Mouse (Mus musculus): Measurements from ENCODE around the gene Galnt15. TPM values are rescaled to one million over a fixed set of nuclear protein-coding genes. Genes with fewer than 3 reads are reported as not detected.

Galnt15 gene
- polyA plus RNA-seq, 1 experiment from 2014 or later, result not detected

DNA sequence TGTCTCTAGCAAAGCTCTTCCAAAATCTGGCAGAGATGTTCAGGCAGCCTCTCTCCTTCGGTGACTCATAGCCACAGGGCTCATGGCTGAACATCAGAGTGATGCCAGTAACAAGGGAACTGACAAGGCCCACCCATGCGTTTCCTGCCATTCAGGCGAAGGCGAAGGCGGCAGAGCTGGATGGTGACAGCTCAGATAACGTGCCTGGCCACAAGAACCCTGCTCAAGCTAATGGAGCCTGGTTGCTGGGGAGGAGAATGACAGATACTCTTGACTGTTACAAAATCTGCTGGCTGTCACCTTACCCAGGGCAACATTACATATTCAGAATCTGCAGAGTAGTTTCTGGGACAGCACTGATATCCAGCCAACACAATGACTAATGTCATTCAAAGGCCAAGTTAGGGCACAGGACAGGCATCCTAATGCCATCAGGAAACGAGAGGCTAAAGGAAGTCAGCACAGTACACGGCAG lies 44.5 kb downstream of the Galnt15 start:
- Histone ChIP-seq H3K4me3 (ENCODE audit: low read depth, low read length) (no peak overlapping the region), H3K9ac (ENCODE audit: low read length) (no peak overlapping the region), H3K36me3 (ENCODE audit: control insufficient read depth, insufficient read depth, low read length) (no peaks in the 10 kb centered on the region), H3K9me3 (ENCODE audit: control insufficient read depth, low read length) (no peaks in the 10 kb centered on the region), H3K27me3 (ENCODE audit: control insufficient read depth, insufficient read depth, low read length) (no peaks in the 10 kb centered on the region), H3K4me2 (ENCODE audit: low read depth, severe bottlenecking) (no peak overlapping the region), H3K4me1 (ENCODE audit: control insufficient read depth, insufficient read depth, low read length) (0 out of 2 replicates have a peak, but pooled peaks cover 2% of the 10 kb centered on the region), H3K27ac (replicated peaks; ENCODE audit: low read depth, low read length) (no peak overlapping the region)
- DNase-seq (ENCODE audit: low spot score) (no peak), ATAC-seq (ENCODE audit: insufficient number of reproducible peaks, low FRiP score, low TSS enrichment, low read depth) (no peak)
- 66% methylated on average over 8 of the region's 8 CpGs for WGBS

DNA sequence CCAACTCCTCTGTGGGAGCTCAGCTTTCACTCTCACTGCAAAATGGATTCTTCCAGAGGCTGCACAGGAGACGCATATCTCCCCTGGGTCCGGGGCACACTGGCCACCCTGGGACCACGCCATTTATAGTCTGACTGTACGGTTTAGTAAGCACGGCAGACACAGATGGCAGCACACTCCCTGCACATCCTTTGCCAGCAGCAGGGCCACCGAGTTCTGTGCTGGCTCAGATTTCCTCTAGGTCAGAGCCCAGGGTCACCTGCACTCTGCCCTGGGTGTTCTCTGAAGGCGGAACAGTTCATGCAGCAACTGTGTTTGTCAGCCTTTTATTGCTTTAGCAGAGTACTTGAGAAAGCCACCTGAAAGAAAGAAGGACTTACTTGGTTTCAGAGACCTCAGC lies 45.1 kb downstream of the Galnt15 start:
- ATAC-seq (ENCODE audit: insufficient number of reproducible peaks, low FRiP score, low TSS enrichment, low read depth), result no peak
- Histone ChIP-seq H3K4me3 (ENCODE audit: low read depth, low read length) (no peak overlapping the region), H3K27ac (replicated peaks; ENCODE audit: low read depth, low read length) (no peak overlapping the region), H3K4me2 (ENCODE audit: low read depth, severe bottlenecking) (no peak overlapping the region), H3K9me3 (ENCODE audit: control insufficient read depth, low read length) (no peaks in the 10 kb centered on the region), H3K27me3 (ENCODE audit: control insufficient read depth, insufficient read depth, low read length) (no peaks in the 10 kb centered on the region), H3K4me1 (ENCODE audit: control insufficient read depth, insufficient read depth, low read length) (0 out of 2 replicates have a peak, but pooled peaks cover 2% of the 10 kb centered on the region), H3K9ac (ENCODE audit: low read length) (peak overlapping the region; percentile 17; the same call in 1 of the 2 replicates), H3K36me3 (ENCODE audit: control insufficient read depth, insufficient read depth, low read length) (no peaks in the 10 kb centered on the region)
- no peak for DNase-seq (ENCODE audit: low spot score)
- WGBS, result 53% methylated on average over 7 of the region's 7 CpGs

DNA sequence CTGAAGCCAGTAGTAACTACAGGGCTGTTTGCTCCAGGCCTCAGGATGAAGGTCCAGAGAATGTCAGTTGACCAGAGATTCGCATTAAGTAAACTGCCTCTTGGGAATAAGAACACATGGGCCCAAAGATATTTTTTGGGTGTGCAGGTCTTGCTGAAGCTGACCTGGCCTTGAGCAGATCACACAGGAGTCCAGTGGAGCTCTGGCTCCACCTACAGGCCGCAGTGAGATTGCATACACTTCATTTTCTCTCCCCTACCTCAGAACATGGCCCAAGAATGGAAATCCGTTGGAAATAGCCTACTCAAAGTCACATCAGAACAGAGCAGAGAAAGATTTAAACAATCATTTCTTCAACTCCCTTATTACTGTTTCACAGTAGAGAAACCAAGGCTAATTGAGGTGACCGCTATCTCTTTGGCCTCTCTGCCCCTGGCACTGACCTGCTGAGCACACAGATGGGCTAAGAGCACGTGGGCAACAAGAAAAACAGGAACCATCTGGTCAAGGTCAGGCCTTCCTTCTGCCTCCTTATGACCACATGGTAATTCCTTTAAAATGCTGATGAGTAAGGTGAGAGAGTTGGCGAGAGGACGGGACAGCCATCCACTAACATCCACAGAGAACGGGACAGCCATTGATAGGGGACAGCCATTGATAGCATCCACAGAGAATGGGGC lies 48.2 kb downstream of the Galnt15 start:
- 46% methylated on average over 8 of the region's 8 CpGs for WGBS
- H3K4me3 ChIP-seq (ENCODE audit: low read depth, low read length), result no peak overlapping the region
- ATAC-seq (ENCODE audit: insufficient number of reproducible peaks, low FRiP score, low TSS enrichment, low read depth), result no peak
- 0 out of 2 replicates have a peak, but pooled peaks cover 2% of the 10 kb centered on the region for H3K4me1 ChIP-seq (ENCODE audit: control insufficient read depth, insufficient read depth, low read length)
- H3K9ac ChIP-seq (ENCODE audit: low read length), result no peak overlapping the region
- no peaks in the 10 kb centered on the region for H3K9me3 ChIP-seq (ENCODE audit: control insufficient read depth, low read length)
- DNase-seq (ENCODE audit: low spot score), result peak; percentile 88
- no peak overlapping the region for H3K27ac ChIP-seq (replicated peaks; ENCODE audit: low read depth, low read length)
- H3K4me2 ChIP-seq (ENCODE audit: low read depth, severe bottlenecking), result no peak overlapping the region
- peaks cover 6% of the 10 kb centered on the region for H3K36me3 ChIP-seq (ENCODE audit: control insufficient read depth, insufficient read depth, low read length)
- H3K27me3 ChIP-seq (ENCODE audit: control insufficient read depth, insufficient read depth, low read length), result no peaks in the 10 kb centered on the region

DNA sequence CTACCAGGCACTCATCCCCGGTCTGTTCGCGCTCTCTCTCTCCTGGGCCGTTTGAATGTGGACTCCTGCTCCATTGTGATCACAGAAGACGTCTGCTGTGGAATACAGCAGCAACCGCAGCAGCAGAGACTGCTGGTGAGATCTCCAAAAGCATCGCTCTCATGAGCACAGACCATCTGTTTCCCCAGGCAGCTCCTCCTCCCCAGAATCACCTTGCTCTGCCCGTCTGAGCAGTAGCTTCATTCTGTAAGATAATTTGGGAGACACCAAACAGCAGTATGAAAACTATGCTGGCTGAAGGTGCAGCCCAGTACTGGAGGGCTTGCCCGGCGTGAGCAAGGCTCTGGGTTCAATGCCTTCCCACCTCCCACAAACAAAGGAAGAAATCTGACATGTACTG lies 52.2 kb downstream of the Galnt15 start:
- H3K27ac ChIP-seq (replicated peaks; ENCODE audit: low read depth, low read length), result no peak overlapping the region

DNA sequence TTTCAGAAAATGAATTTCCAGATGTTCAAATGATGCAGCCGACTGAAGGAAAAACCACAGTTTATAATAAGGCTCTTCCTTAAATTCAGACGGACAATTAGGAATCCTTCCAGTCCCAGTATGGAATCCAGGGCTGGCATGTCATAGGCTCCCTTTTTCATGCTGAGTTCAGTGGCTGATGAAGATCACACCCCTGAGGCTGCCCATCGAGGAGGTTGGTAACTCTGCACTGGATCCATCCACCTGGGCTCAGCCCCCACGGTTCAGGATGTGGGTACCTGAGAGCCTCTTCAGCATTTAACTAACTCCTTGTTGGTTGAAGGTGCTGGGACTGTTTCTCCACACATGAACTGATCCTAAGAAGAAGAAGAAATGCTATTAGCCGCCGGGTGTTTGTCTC lies 54.1 kb downstream of the Galnt15 start:
- Histone ChIP-seq H3K4me1 (ENCODE audit: control insufficient read depth, insufficient read depth, low read length) (no peaks in the 10 kb centered on the region), H3K4me2 (ENCODE audit: low read depth, severe bottlenecking) (no peak overlapping the region), H3K9ac (ENCODE audit: low read length) (no peak overlapping the region), H3K27me3 (ENCODE audit: control insufficient read depth, insufficient read depth, low read length) (no peaks in the 10 kb centered on the region), H3K27ac (replicated peaks; ENCODE audit: low read depth, low read length) (no peak overlapping the region), H3K36me3 (ENCODE audit: control insufficient read depth, insufficient read depth, low read length) (peaks cover 9% of the 10 kb centered on the region), H3K4me3 (ENCODE audit: low read depth, low read length) (no peak overlapping the region), H3K9me3 (ENCODE audit: control insufficient read depth, low read length) (no peaks in the 10 kb centered on the region)
- DNase-seq (ENCODE audit: low spot score) (no peak), ATAC-seq (ENCODE audit: insufficient number of reproducible peaks, low FRiP score, low TSS enrichment, low read depth) (no peak)
- WGBS, result 95% methylated on average over 6 of the region's 6 CpGs

More for the DNA sequence above, 52.2 kb downstream of the Galnt15 start:
- no peak for DNase-seq (ENCODE audit: low spot score)
- ATAC-seq (ENCODE audit: insufficient number of reproducible peaks, low FRiP score, low TSS enrichment, low read depth), result no peak
- no peak overlapping the region for H3K4me2 ChIP-seq (ENCODE audit: low read depth, severe bottlenecking)
- H3K27me3 ChIP-seq (ENCODE audit: control insufficient read depth, insufficient read depth, low read length), result no peaks in the 10 kb centered on the region
- no peak overlapping the region for H3K9ac ChIP-seq (ENCODE audit: low read length)
- peaks cover 9% of the 10 kb centered on the region for H3K36me3 ChIP-seq (ENCODE audit: control insufficient read depth, insufficient read depth, low read length)
- no peak overlapping the region for H3K4me3 ChIP-seq (ENCODE audit: low read depth, low read length)
- no peaks in the 10 kb centered on the region for H3K9me3 ChIP-seq (ENCODE audit: control insufficient read depth, low read length)
- no peaks in the 10 kb centered on the region for H3K4me1 ChIP-seq (ENCODE audit: control insufficient read depth, insufficient read depth, low read length)
- 89% methylated on average over 10 of the region's 10 CpGs for WGBS

DNA sequence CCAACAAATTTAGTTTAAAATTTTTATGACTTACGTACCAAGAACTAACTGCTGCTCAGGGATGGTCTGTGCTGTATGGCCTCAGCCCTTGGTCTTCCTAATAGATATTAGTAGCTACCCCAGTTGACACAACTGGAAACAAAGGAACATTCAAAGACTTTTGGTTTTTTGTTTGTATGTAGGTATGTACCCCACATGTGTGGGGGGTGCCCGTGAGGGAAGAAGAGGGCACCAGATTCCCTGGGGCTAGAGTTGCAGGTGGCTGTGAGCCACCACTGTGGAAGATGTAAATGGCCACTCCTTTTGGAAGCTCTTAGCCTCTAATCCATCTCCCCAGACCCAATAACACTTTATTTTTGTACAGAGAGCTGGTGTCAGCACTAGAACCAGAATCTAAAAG lies 54.7 kb downstream of the Galnt15 start:
- peaks cover 9% of the 10 kb centered on the region for H3K36me3 ChIP-seq (ENCODE audit: control insufficient read depth, insufficient read depth, low read length)
- H3K4me3 ChIP-seq (ENCODE audit: low read depth, low read length), result no peak overlapping the region
- no peaks in the 10 kb centered on the region for H3K27me3 ChIP-seq (ENCODE audit: control insufficient read depth, insufficient read depth, low read length)
- no peaks in the 10 kb centered on the region for H3K9me3 ChIP-seq (ENCODE audit: control insufficient read depth, low read length)
- no peak overlapping the region for H3K27ac ChIP-seq (replicated peaks; ENCODE audit: low read depth, low read length)
- H3K9ac ChIP-seq (ENCODE audit: low read length), result no peak overlapping the region
- H3K4me1 ChIP-seq (ENCODE audit: control insufficient read depth, insufficient read depth, low read length), result no peaks in the 10 kb centered on the region
- no peak overlapping the region for H3K4me2 ChIP-seq (ENCODE audit: low read depth, severe bottlenecking)
- no peak for DNase-seq (ENCODE audit: low spot score)
- no peak for ATAC-seq (ENCODE audit: insufficient number of reproducible peaks, low FRiP score, low TSS enrichment, low read depth)
- WGBS, result 94% methylated on average over 2 of the region's 2 CpGs

DNA sequence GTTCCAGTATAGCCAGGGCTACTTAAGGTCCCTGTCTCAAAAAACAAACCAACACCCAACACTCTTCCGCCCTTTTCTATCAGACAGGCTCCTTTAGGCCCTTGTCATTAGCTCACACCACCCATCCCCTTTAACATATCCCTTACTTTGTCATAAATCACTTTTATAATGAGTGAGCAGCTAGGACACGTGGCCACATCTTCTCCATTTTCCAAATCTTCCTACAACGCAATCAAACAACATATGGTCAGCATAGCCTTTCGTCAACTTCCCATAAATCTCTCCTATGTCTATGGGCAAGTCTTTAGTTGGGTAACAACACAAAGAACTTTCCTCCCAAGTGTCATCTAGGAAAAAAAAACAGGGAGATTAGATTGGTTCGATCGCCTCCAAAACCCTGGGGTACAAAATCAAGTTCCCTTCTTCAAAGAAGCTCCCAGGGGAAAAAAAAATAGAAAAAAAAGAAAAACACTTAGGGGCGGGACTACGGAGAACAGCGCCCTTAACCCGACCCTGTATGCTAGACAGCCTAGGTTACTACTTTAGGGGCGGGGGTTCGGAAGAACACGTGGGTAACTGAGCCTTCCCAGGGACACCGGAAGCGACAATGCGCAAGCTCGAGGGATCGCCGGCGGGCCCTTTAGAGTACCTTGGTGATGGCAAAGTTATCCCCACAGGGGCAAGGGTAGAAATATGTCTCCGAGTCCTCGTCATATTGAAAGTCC lies 56.1 kb downstream of the Galnt15 start, which contains the start of gene Oxnad1:
Oxnad1 (plus strand) TSS at position 614 of the 725 bp plus-strand sequence.
- 3% methylated on average over 22 of the region's 22 CpGs for WGBS

DNA sequence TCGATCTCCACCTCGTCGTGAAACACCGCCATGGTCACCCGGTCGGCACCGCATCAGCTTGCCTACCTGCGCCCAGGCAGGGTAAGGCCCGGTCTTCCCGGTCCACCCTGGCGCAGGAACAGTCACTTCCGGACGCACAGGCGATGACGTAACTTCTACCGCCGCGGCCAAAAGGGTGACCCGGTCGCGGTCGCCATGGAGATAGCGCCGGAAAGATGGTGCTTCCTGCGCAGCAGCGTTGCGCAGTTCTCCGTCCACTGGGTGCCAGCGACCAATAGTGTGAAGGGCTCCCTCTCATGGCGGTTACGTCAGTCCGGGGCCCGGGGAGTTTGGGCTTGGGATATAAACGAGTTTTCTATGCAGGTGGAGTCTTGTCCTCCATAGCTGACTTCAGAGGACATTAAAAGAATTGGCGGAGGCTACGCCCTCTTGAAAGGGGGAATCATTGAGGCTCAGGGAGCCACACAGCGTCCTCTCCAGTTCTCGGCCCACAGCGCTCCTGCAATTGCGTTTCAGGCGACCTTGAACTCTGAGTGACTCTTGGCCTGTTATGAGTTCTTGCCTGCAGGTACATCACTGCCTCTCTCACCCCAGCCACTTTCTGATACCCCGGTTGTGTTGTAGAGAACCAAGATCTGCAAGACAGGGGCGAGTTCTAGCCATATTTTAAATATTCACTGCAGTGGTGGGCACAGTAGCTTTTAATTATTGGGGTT lies 56.9 kb downstream of the Galnt15 start, which contains the start of gene Dph3:
Dph3 (minus strand) TSS at position 244 of the 716 bp plus-strand sequence.
- no peaks in the 10 kb centered on the region; the same call in 1 of the 2 replicates for H3K4me1 ChIP-seq (ENCODE audit: control insufficient read depth, insufficient read depth, low read length)
- H3K27ac ChIP-seq (replicated peaks; ENCODE audit: low read depth, low read length), result no peak within 1 kb of the TSS; the same call in 1 of the 2 replicates
- peak within 1 kb of the TSS; percentile 56 for H3K4me3 ChIP-seq (ENCODE audit: low read depth, low read length)
- no peaks in the 10 kb centered on the region for H3K9me3 ChIP-seq (ENCODE audit: control insufficient read depth, low read length)
- under 1% methylated on average over 43 of the region's 43 CpGs for WGBS
- peaks cover 9% of the 10 kb centered on the region for H3K36me3 ChIP-seq (ENCODE audit: control insufficient read depth, insufficient read depth, low read length)
- peak; percentile 99 for DNase-seq (ENCODE audit: low spot score)
- peak; percentile 96 for ATAC-seq (ENCODE audit: insufficient number of reproducible peaks, low FRiP score, low TSS enrichment, low read depth)
- no peaks in the 10 kb centered on the region for H3K27me3 ChIP-seq (ENCODE audit: control insufficient read depth, insufficient read depth, low read length)
- H3K9ac ChIP-seq (ENCODE audit: low read length), result peak within 1 kb of the TSS; percentile 70
- peak within 1 kb of the TSS; percentile 49 for H3K4me2 ChIP-seq (ENCODE audit: low read depth, severe bottlenecking)

More for the DNA sequence above, 56.1 kb downstream of the Galnt15 start, which contains the start of gene Oxnad1:
- H3K27me3 ChIP-seq (ENCODE audit: control insufficient read depth, insufficient read depth, low read length), result no peaks in the 10 kb centered on the region
- no peaks in the 10 kb centered on the region; the same call in 1 of the 2 replicates for H3K4me1 ChIP-seq (ENCODE audit: control insufficient read depth, insufficient read depth, low read length)
- peak within 1 kb of the TSS; percentile 56 for H3K4me3 ChIP-seq (ENCODE audit: low read depth, low read length)
- peak within 1 kb of the TSS; percentile 70 for H3K9ac ChIP-seq (ENCODE audit: low read length)
- H3K27ac ChIP-seq (replicated peaks; ENCODE audit: low read depth, low read length), result no peak within 1 kb of the TSS; the same call in 1 of the 2 replicates
- H3K9me3 ChIP-seq (ENCODE audit: control insufficient read depth, low read length), result no peaks in the 10 kb centered on the region
- DNase-seq (ENCODE audit: low spot score), result no peak
- H3K4me2 ChIP-seq (ENCODE audit: low read depth, severe bottlenecking), result peak within 1 kb of the TSS; percentile 49
- peaks cover 9% of the 10 kb centered on the region for H3K36me3 ChIP-seq (ENCODE audit: control insufficient read depth, insufficient read depth, low read length)
- peak; percentile 96 for ATAC-seq (ENCODE audit: insufficient number of reproducible peaks, low FRiP score, low TSS enrichment, low read depth)

Data from limb, embryonic 11.5 days (tissue).